Mouse (Mus musculus): ENCODE measurements around the gene Swsap1. TPM values are rescaled to one million over a fixed set of nuclear protein-coding genes. Genes with fewer than 3 reads are reported as not detected.
A peak's percentile ranks its signal among the peaks of the same experiment; 100 is the strongest.

The Swsap1 gene
- polyA plus RNA-seq, 1 experiment, result 11.6 TPM

DNA sequence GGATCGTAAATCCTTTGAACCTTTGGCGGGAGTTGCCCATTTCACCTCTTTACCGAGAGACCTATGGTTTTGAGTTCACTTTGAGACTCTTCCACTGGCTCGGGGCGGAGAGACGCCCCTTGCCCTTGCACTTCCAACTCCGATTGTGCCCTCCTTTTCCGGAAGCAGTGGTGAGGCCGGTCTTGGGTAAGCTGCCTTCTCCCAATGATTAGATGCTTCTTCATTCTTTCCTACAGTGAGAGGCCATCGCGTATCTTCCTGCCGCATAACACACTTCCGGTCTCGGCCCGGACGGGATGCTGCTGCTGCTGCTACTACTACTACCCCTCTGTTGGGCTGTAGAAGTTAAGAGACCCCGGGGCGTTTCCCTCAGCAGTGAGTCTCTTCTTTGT, 47.6 kb downstream of the Swsap1 start:
- Histone ChIP-seq H3K4me3 (ENCODE audit: insufficient read depth, low read depth, low read length) (peak overlapping the region; percentile 71), H3K27ac (replicated peaks; ENCODE audit: low read depth, low read length) (peak overlapping the region; percentile 42; the same call in 1 of the 2 replicates), H3K4me1 (ENCODE audit: control insufficient read depth, insufficient read depth, insufficient read length, low read length) (peaks cover 6% of the 10 kb centered on the region)

DNA sequence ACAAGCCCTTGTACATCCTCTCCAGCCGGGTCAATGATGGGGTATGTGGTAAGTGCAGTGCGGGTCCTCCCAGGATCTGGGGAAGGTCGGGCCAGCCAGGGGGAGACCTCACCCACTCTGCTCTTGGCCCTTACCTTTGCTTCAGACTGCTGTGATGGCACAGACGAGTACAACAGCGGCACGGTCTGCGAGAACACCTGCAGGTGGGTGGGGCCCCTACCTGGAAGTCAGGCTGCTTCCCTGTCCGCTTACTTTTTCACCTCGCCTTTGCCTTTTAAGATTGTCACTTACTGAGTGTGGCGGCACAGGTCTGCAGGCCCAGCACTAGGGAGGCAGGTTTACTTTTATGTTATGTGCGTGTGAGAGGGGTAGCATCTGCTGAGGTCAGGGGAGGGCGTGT, 49.0 kb downstream of the Swsap1 start:
- Histone ChIP-seq H3K4me3 (ENCODE audit: insufficient read depth, low read depth, low read length) (no peak overlapping the region), H3K27ac (replicated peaks; ENCODE audit: low read depth, low read length) (no peak overlapping the region), H3K4me1 (ENCODE audit: control insufficient read depth, insufficient read depth, insufficient read length, low read length) (peaks cover 6% of the 10 kb centered on the region)

Other genes starting within 250 kb of the Swsap1 start
- 11.2 and 29.0 TPM in 2 replicates for gene Ldlr, start 232.3 kb upstream of the Swsap1 start, polyA plus RNA-seq (2012; ENCODE audit: insufficient read depth, insufficient read length, missing spikeins)
- not detected in 2 replicates for gene Spc24, start 195.5 kb upstream of the Swsap1 start, polyA plus RNA-seq (2012; ENCODE audit: insufficient read depth, insufficient read length, missing spikeins)
- gene Kank2, start 157.0 kb upstream of the Swsap1 start, polyA plus RNA-seq (2012; ENCODE audit: insufficient read depth, insufficient read length, missing spikeins), result 19.7 and 29.7 TPM in 2 replicates
- gene Angptl8, start 120.2 kb upstream of the Swsap1 start, polyA plus RNA-seq (2012; ENCODE audit: insufficient read depth, insufficient read length, missing spikeins), result 54.2 and 167 TPM in 2 replicates
- 6.9 and 9.5 TPM in 2 replicates for gene Dock6, start 103.1 kb upstream of the Swsap1 start, polyA plus RNA-seq (2012; ENCODE audit: insufficient read depth, insufficient read length, missing spikeins)
- 23.0 and 31.2 TPM in 2 replicates for gene Rab3d, start 37.6 kb upstream of the Swsap1 start, polyA plus RNA-seq (2012; ENCODE audit: insufficient read depth, insufficient read length, missing spikeins)
- 3.7 and 4.3 TPM in 2 replicates for gene Ccdc159, start 28.3 kb upstream of the Swsap1 start, polyA plus RNA-seq (2012; ENCODE audit: insufficient read depth, insufficient read length, missing spikeins)
- 204 and 213 TPM in 2 replicates for gene Tmem205, start 28.2 kb upstream of the Swsap1 start, polyA plus RNA-seq (2012; ENCODE audit: insufficient read depth, insufficient read length, missing spikeins)
- gene Plppr2, start 18.7 kb upstream of the Swsap1 start, polyA plus RNA-seq (2012; ENCODE audit: insufficient read depth, insufficient read length, missing spikeins), result 1.9 and 2.0 TPM in 2 replicates
- 1.3 and 1.7 TPM in 2 replicates for gene Epor, start 7.8 kb downstream of the Swsap1 start, polyA plus RNA-seq (2012; ENCODE audit: insufficient read depth, insufficient read length, missing spikeins)
- 9.2 and 10.4 TPM in 2 replicates for gene Rgl3, start 33.7 kb downstream of the Swsap1 start, polyA plus RNA-seq (2012; ENCODE audit: insufficient read depth, insufficient read length, missing spikeins)
- not detected in 2 replicates for gene Ccdc151, start 46.9 kb downstream of the Swsap1 start, polyA plus RNA-seq (2012; ENCODE audit: insufficient read depth, insufficient read length, missing spikeins)
- gene Prkcsh, start 47.1 kb downstream of the Swsap1 start, polyA plus RNA-seq (2012; ENCODE audit: insufficient read depth, insufficient read length, missing spikeins), result 33.1 and 40.1 TPM in 2 replicates
- gene Elavl3, start 96.3 kb downstream of the Swsap1 start, polyA plus RNA-seq (2012; ENCODE audit: insufficient read depth, insufficient read length, missing spikeins), result 0.91 and 2.0 TPM in 2 replicates
- not detected in 2 replicates for gene Gm49318, start 115.5 kb downstream of the Swsap1 start, polyA plus RNA-seq (2012; ENCODE audit: insufficient read depth, insufficient read length, missing spikeins)
- gene Zfp653, start 115.6 kb downstream of the Swsap1 start, polyA plus RNA-seq (2012; ENCODE audit: insufficient read depth, insufficient read length, missing spikeins), result 2.1 and 4.8 TPM in 2 replicates
- 95.3 and 111 TPM in 2 replicates for gene Ecsit, start 129.7 kb downstream of the Swsap1 start, polyA plus RNA-seq (2012; ENCODE audit: insufficient read depth, insufficient read length, missing spikeins)
- 1.9 and 5.7 TPM in 2 replicates for gene Cnn1, start 143.5 kb downstream of the Swsap1 start, polyA plus RNA-seq (2012; ENCODE audit: insufficient read depth, insufficient read length, missing spikeins)
- 101 and 117 TPM in 2 replicates for gene Elof1, start 161.4 kb downstream of the Swsap1 start, polyA plus RNA-seq (2012; ENCODE audit: insufficient read depth, insufficient read length, missing spikeins)
- 179 and 198 TPM in 2 replicates for gene Acp5, start 180.0 kb downstream of the Swsap1 start, polyA plus RNA-seq (2012; ENCODE audit: insufficient read depth, insufficient read length, missing spikeins)
- 47.7 and 58.0 TPM in 2 replicates for gene Pigyl, start 201.1 kb downstream of the Swsap1 start, polyA plus RNA-seq (2012; ENCODE audit: insufficient read depth, insufficient read length, missing spikeins)
- gene Zfp872, start 232.3 kb downstream of the Swsap1 start, polyA plus RNA-seq (2012; ENCODE audit: insufficient read depth, insufficient read length, missing spikeins), result 0.52 and 0.58 TPM in 2 replicates

Measured in brown adipose tissue, adult 24 weeks (tissue).